Mouse (Mus musculus) fibroblast of lung, adult 2 months (primary cell): Measurements from ENCODE around the gene Rsrp1.

ENCODE experiments used
- DNase-seq: peaks from one replicate; pipeline ENCODE4 v3.0.0-alpha.2; 2011; ENCODE audit warnings: low read depth

The Rsrp1 gene

DNA sequence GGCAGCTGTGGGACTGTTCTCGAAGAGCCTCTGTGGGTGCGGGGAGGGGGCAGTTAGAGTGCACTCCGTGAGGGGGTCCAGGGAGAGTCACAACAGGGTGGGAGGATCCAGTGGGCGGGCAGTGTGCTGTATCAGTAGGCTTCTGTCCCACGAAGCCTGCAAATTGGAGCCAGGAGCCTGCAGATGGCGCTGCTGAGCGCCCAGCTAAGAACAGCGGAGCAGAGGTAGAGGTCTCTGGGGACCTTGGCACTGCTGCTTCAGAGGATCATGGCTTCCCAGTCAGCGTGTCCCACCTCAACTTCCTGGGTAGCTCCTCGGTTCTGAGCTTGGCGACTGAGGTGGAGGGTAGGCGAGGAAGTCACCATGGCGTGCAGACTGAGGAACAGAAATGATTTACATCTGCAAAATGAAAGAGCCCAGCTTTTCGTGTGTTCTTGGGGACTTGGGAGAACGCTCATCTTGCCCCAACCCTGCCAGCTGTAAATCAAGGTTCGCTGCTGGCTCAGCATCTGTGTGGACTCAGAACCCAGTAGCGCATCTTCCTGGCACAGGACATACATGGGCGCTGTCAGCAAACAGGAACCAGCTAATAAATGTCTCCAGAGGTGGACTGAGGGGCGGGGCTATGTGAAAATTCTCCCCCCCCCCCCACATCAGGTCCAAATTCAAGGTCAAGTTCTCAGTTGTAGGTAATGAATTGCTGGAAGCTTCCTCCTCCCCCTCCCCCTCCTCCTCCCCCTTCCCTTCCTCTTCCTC is 39.8 kb downstream of the Rsrp1 start:
- DNase-seq, result no peak

DNA sequence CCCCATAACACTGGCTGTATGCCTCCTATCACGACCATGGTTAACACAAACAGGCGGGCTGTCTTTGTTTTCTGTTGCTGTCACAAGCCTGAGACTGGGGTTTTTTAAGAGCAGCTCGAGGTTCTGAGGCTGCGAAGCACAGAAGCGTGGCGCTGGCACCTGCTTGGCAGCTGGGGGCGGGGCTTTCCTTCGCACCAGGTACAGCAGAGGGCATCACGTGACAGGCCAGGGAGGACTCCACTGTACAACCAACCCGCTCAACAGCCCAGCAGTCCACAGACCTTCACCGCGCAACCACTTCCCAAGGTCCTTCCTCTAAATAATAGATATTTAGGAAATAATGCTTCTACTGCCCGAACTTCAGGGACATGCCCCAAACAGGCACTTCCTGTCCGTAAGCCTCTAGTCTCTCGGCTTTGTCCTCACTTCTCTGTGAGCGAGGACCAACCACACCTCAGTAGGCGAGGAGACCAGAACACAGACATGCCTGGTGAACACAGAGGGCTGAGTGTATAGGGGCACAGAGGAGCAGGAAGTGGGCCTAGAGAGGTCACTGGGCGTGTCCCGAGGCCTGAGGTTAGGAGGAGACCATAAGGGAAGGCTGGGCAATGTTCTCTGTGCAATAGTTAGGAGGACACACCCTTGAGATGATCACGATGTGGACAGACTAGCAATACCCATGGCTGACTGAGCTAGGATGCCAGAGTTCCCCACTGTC is 44.7 kb downstream of the Rsrp1 start:
- DNase-seq, result no peak

DNA sequence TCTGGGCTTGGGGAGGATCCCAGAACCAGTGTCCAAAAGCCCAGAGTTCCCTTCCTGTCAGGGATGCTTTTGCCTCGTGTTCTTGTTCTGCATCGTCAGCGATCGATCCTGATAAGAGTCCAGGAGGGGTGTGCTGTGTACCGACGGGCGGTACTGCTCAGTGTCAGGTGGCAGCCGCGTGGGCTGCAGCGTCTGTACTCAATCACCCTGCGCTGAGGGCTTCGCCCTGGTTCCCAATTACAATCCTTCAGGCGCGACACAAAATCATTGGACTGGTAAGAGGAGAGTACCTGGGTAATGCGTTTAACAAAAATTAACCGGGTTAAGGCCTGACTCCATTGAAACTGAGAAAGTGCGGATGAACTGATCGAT is 45.2 kb downstream of the Rsrp1 start:
- DNase-seq, result no peak

DNA sequence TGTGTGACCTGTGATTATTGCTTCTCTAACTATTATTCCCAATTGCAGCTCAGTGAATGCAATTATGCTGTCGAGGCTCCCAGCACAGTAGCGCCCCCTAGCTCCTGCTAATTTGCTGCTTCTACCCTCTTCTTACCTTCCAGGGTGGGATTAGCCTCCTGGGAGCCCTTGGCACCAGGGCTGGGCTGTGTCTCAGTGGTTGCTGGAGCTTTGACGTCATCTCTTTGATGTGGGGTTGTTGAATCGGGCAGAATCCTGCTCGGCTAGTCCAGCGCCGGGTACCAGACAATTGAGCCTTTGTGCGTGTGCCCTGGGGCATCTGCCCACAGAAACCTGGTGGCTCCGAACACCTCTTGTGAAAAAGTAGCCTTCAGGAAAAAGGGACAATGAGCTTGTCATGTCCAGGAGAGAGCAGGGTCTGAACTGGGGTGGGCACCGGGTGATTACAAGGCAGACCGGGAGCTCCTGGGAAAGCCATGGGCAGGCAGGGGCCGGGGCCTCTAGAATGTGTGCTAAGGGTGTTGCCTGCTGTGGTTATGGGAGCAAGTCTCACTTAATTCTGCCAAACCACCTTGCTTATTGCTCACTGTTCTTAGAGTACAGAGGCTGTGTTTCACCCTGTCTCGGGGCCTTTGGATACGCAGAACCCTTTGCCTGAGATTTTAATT is 52.0 kb downstream of the Rsrp1 start:
- peak; percentile 83 for DNase-seq

DNA sequence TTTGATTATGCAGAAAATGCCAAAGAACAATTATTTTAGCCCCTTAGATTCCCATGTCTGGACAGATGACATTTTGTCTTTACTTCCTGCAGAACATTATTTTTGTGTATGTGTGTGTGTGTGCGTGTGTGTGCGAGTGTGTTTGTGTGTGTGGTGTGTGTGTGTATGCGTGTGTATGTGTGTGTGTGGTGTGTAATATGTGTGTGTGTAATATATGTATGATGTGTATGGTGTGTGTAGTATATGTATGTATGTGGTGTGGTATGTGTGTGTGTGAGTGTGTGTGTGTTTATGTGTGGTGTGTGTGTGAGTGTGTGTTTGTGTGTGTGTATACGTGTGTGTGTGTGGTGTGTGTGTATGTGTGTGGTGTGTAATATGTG is 52.5 kb downstream of the Rsrp1 start:
- no peak for DNase-seq
